Mouse (Mus musculus) heart, postnatal 0 days (tissue): ENCODE measurements around the gene Ggn.

Experiments used
- CTCF ChIP-seq: IDR thresholded peaks from 2 replicates; pipeline ENCODE4 v1.5.1; 2016; ENCODE audit warnings: antibody characterized with exemption, control low read depth, low read depth
- EP300 ChIP-seq: IDR thresholded peaks from 2 replicates; pipeline ENCODE4 v1.6.1; 2016; ENCODE audit warnings: antibody characterized with exemption, low read depth

DNA sequence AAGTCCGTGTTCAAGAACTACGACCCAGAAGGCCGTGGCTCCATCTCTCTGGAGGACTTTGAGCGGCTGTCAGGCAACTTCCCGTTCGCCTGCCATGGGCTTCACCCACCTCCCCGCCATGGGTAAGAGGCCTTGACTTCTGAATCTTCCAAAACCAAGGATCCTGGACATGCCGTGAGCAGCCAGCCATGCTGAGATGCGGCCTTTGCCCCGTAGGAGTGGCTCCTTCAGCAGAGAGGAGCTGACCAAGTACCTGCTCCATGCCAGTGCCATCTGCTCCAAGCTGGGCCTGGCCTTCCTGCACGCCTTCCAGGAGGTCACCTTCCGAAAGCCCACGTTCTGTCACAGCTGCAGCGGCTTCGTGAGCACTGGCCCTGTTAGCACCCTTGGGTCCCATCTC, 21.2 kb upstream of the Ggn start:
- TF ChIP-seq CTCF = no peak
- no peak for TF ChIP-seq EP300
